Mouse (Mus musculus) ovary, postnatal 36 days (tissue): ENCODE measurements around the gene Cep57l1.
"Not testable (repeated sequence)": the region's sequence is repeated elsewhere in the genome, so short reads cannot be mapped to it uniquely, and the experiment has no call there.

Experiments
- DNase-seq: peaks from one replicate; pipeline ENCODE4 v3.0.0; 2022; ENCODE audit warnings: low spot score, mixed read lengths

Gene Cep57l1

GRCm38 (mm10) chr10:41809771-41810563 lies at the start of gene Cep57l1, which contains the start of gene Sesn1:
Gene Cep57l1, minus strand, starts transcription at chr10:41809871.
Gene Sesn1, plus strand, starts transcription at chr10:41809935.
- peak; percentile 94 for DNase-seq

- DNase-seq: no peak
Measured at GRCm38 (mm10) chr10:41848721-41849120, 39.0 kb upstream of the Cep57l1 start.

GRCm38 (mm10) chr10:41847737-41848136 lies 38.1 kb upstream of the Cep57l1 start:
- no peak for DNase-seq

GRCm38 (mm10) chr10:41838911-41839310 lies 29.2 kb upstream of the Cep57l1 start:
- no peak for DNase-seq

- DNase-seq: no peak
Measured at GRCm38 (mm10) chr10:41834131-41834530, 24.5 kb upstream of the Cep57l1 start.

- no peak for DNase-seq
Measured at GRCm38 (mm10) chr10:41832191-41832590, 22.5 kb upstream of the Cep57l1 start.

GRCm38 (mm10) chr10:41830851-41831522 lies 21.3 kb upstream of the Cep57l1 start:
- DNase-seq: peak; percentile 50

- no peak for DNase-seq
Measured at GRCm38 (mm10) chr10:41830445-41830844, 20.8 kb upstream of the Cep57l1 start.

- DNase-seq: no peak
Measured at GRCm38 (mm10) chr10:41829980-41830379, 20.3 kb upstream of the Cep57l1 start.

- no peak for DNase-seq
Measured at GRCm38 (mm10) chr10:41829191-41829590, 19.5 kb upstream of the Cep57l1 start.

- no peak for DNase-seq
Measured at GRCm38 (mm10) chr10:41827784-41828183, 18.1 kb upstream of the Cep57l1 start.

- no peak for DNase-seq
Measured at GRCm38 (mm10) chr10:41826526-41827116, 16.9 kb upstream of the Cep57l1 start.

GRCm38 (mm10) chr10:41825996-41826395 lies 16.3 kb upstream of the Cep57l1 start:
- DNase-seq: no peak

GRCm38 (mm10) chr10:41825041-41825440 lies 15.4 kb upstream of the Cep57l1 start:
- no peak for DNase-seq

- no peak for DNase-seq
Measured at GRCm38 (mm10) chr10:41823916-41824315, 14.2 kb upstream of the Cep57l1 start.

- DNase-seq: not testable (repeated sequence)
Measured at GRCm38 (mm10) chr10:41823282-41823675, 13.6 kb upstream of the Cep57l1 start.

- no peak for DNase-seq
Measured at GRCm38 (mm10) chr10:41822573-41823281, 13.1 kb upstream of the Cep57l1 start.

- DNase-seq: no peak
Measured at GRCm38 (mm10) chr10:41821171-41821570, 11.5 kb upstream of the Cep57l1 start.

GRCm38 (mm10) chr10:41820401-41820800 lies 10.7 kb upstream of the Cep57l1 start:
- no peak for DNase-seq

- DNase-seq: no peak
Measured at GRCm38 (mm10) chr10:41819307-41819706, 9.6 kb upstream of the Cep57l1 start.

GRCm38 (mm10) chr10:41818733-41819070 lies 9.0 kb upstream of the Cep57l1 start:
- DNase-seq: not testable (repeated sequence)

- DNase-seq: no peak
Measured at GRCm38 (mm10) chr10:41818036-41818732, 8.5 kb upstream of the Cep57l1 start.
